Mouse (Mus musculus): ENCODE data around the gene Alpk1. TPM values are rescaled to one million over a fixed set of nuclear protein-coding genes. Genes with fewer than 3 reads are reported as not detected.

The Alpk1 gene
- polyA plus RNA-seq, 1 experiment from 2014 or later = 0.47 TPM

DNA sequence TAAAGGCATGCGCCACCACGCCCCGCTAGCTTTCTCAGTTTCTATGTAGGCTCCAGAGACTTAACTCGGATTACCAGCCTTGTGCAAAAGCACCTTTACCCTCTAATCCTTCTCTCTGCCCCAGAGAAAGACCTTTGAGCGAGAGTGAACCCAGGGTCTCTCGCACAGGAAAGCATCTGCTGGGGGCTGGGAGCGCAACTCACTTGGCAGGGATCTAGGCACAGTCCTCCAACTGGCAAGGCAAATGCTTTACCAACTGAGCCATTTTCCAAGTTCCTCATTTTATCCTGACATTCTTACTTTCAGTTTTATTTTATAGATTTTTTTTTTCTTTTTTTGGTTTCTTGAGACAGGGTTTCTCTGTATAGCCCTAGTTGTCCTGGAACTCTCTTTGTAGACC is 12.7 kb upstream of the Alpk1 start:
- Histone ChIP-seq H3K27ac (replicated peaks; ENCODE audit: low read depth, low read length) (no peak overlapping the region), H3K9ac (replicated peaks; ENCODE audit: low read length) (no peak overlapping the region), H3K4me1 (ENCODE audit: control insufficient read depth, insufficient read depth, low read length) (peaks cover 16% of the 10 kb centered on the region), H3K4me3 (replicated peaks; ENCODE audit: low read depth, low read length) (no peak overlapping the region), H3K36me3 (ENCODE audit: control insufficient read depth, insufficient read depth, low read length) (no peaks in the 10 kb centered on the region), H3K27me3 (ENCODE audit: control insufficient read depth, insufficient read depth, low read length) (peaks cover 37% of the 10 kb centered on the region), H3K9me3 (ENCODE audit: control insufficient read depth, low read length) (no peaks in the 10 kb centered on the region), H3K4me2 (ENCODE audit: low read length) (no peak overlapping the region)
- WGBS = 72% methylated on average over 7 of the region's 7 CpGs
- ATAC-seq (ENCODE audit: low FRiP score, low TSS enrichment) (no peak), DNase-seq (no peak)

DNA sequence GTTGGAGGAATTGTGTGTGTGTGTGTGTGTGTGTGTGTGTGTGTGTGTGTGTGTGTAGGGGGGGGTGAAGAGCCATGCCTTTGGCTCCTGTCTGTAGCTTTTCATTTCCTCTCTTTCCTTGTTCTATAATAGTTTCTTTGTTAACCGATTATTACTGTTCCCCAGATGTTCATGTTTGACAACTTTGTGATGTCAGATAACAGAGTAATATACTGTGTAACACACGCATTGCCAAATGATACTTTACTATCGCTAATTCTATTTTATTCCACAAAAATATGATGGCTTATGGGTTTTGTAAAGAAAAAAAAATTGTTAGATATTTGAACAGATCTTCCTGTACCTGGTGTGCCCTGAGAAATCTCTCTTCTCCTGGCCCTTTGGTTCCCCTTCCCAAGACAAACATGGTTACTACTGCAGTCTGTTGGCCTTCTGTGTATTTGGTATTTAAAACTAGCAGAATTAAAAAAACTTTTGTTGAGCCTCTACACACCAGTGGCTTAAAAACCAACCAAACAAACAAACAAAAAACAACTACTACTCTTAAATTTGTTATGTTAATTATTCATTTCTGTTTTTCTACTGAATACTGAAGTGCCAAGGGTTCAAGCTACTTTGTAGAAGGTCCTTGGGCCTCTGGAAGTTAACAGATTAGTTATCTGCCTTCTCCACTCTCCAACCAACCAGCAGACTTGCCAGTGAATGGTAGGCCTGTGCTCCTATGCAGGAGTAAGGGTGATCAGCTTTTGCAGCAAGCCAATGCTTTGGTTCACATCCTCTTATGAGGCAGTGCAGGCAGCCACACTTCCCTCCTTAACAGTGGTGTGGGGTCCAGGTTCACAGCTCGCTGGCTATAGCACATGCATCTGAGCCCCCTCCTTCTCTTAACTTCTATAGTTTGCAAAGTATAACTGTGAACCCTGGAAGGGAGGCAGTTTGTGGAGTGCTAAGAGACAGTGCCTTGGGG is 11.6 kb upstream of the Alpk1 start:
- 67% methylated on average over 4 of the region's 4 CpGs for WGBS
- Histone ChIP-seq H3K27me3 (ENCODE audit: control insufficient read depth, insufficient read depth, low read length) (peaks cover 41% of the 10 kb centered on the region), H3K9ac (replicated peaks; ENCODE audit: low read length) (no peak overlapping the region), H3K4me2 (ENCODE audit: low read length) (peak overlapping the region; percentile 97), H3K9me3 (ENCODE audit: control insufficient read depth, low read length) (no peaks in the 10 kb centered on the region), H3K27ac (replicated peaks; ENCODE audit: low read depth, low read length) (no peak overlapping the region), H3K4me3 (replicated peaks; ENCODE audit: low read depth, low read length) (no peak overlapping the region), H3K36me3 (ENCODE audit: control insufficient read depth, insufficient read depth, low read length) (no peaks in the 10 kb centered on the region), H3K4me1 (ENCODE audit: control insufficient read depth, insufficient read depth, low read length) (peaks cover 16% of the 10 kb centered on the region)
- DNase-seq (no peak), ATAC-seq (ENCODE audit: low FRiP score, low TSS enrichment) (no peak)

DNA sequence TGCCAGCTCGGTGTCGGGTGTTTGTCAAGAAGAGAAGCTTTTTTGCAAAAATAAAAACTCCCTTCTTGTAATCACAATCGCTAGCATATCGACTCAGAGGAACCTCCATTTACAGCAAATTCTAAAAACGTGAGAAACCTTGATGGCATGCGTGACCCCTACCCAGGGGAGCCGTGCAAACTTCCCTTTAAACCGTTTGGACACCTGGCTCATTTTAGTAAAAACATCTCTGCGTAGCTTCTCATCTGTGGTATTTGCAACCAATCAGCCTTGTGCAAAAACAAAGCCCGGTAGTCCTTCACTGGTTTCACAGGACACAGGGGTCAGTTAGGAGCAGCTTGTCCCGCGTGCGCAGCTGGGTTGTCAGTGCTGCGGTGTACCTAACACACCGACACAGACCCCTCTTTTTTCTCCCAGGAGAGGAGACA is 10.7 kb upstream of the Alpk1 start:
- 3% methylated on average over 15 of the region's 15 CpGs for WGBS
- peaks cover 44% of the 10 kb centered on the region for H3K27me3 ChIP-seq (ENCODE audit: control insufficient read depth, insufficient read depth, low read length)

DNA sequence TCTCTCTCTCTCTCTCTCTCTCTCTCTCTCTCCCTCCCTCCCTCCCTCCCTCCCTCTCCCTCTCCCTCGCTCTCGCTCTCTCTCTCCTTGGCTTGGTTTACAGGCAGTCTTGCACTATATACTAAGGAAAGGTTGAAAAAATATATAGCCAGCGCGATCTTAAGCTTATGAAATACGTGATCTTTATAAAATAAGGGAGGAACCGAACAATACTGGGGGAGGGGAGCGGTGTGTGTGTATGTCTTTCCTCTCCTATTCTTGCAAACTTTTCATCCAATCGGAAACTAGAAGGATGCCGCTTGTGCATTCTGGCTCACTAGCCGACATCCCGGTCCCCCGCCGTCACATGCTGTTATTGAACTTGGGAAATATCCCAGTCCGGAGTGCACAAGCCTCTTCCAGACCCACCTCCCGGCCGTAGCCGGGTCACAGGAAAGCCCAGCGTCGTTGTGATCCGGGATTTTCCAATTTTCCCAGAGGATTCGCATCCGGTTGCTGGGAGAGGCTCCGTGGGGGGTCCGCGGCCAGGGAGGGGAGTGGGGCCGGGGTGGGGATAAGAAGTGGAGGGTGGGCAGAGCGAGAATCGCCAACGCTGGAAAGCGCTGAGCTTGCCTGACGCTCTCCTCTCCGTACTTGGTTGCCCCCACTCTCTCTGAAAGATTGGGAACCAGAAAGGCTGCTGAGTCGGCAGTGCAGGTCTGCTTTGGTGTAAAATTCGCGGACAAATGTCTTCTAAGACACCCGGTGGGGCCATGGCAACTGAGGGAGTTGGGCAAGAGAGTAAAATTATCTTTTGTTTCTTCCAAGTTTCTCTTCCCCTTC is 10.1 kb upstream of the Alpk1 start:
- Histone ChIP-seq H3K4me2 (ENCODE audit: low read length) (peak overlapping the region; percentile 97), H3K9ac (replicated peaks; ENCODE audit: low read length) (peak overlapping the region; percentile 43; the same call in 1 of the 2 replicates), H3K27ac (replicated peaks; ENCODE audit: low read depth, low read length) (no peak overlapping the region), H3K27me3 (ENCODE audit: control insufficient read depth, insufficient read depth, low read length) (peaks cover 44% of the 10 kb centered on the region), H3K36me3 (ENCODE audit: control insufficient read depth, insufficient read depth, low read length) (no peaks in the 10 kb centered on the region), H3K4me3 (replicated peaks; ENCODE audit: low read depth, low read length) (peak overlapping the region; percentile 48), H3K9me3 (ENCODE audit: control insufficient read depth, low read length) (no peaks in the 10 kb centered on the region), H3K4me1 (ENCODE audit: control insufficient read depth, insufficient read depth, low read length) (peaks cover 16% of the 10 kb centered on the region)
- peak; percentile 63 for ATAC-seq (ENCODE audit: low FRiP score, low TSS enrichment)
- peak; percentile 60 for DNase-seq
- under 1% methylated on average over 36 of the region's 36 CpGs for WGBS

More for the DNA sequence above, 10.7 kb upstream of the Alpk1 start:
- Histone ChIP-seq H3K9me3 (ENCODE audit: control insufficient read depth, low read length) (no peaks in the 10 kb centered on the region), H3K36me3 (ENCODE audit: control insufficient read depth, insufficient read depth, low read length) (no peaks in the 10 kb centered on the region), H3K4me1 (ENCODE audit: control insufficient read depth, insufficient read depth, low read length) (peaks cover 16% of the 10 kb centered on the region), H3K4me3 (replicated peaks; ENCODE audit: low read depth, low read length) (peak overlapping the region; percentile 48), H3K27ac (replicated peaks; ENCODE audit: low read depth, low read length) (no peak overlapping the region), H3K9ac (replicated peaks; ENCODE audit: low read length) (peak overlapping the region; percentile 32; the same call in 1 of the 2 replicates), H3K4me2 (ENCODE audit: low read length) (peak overlapping the region; percentile 97)
- ATAC-seq (ENCODE audit: low FRiP score, low TSS enrichment) (no peak), DNase-seq (peak; percentile 19)

DNA sequence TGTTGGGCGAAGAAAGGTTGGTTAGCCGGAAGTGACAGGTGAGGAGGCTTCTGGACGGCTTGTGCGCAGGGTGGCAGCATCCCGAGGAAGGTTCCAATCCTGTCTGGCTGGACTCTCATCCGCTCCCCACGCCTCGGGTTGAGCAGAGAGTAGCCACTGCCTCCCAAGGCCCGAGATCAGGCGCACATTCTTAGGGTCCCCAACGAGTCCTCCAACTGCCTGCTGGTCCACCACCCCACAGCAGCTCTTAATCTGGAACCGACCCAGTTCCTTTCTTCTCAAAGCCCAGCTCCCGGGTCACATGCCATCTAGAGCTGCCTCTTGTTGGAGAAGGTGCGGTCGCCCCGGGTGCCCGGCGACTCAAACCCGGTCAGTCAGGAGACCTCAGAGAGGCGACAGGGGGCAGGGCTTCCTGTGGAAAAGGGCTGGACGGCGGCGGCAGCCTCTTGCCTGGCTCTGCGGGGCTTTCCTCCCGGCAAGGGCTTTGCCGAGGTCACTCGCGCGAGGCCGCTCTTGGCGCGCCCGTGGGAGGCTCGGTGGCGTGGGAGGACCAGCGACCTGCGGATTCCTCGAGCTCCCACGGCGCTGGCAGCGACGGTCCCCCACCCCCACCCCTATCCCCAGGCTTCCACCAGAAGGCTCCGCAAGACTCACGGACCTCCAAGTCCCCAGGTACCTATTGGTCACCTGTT is 9.3 kb upstream of the Alpk1 start, which contains the start of gene Tifa:
Tifa (plus strand) TSS at position 306 of the 692 bp plus-strand sequence.
- Histone ChIP-seq H3K9ac (replicated peaks; ENCODE audit: low read length) (peak within 1 kb of the TSS; percentile 43; the same call in 1 of the 2 replicates), H3K4me1 (ENCODE audit: control insufficient read depth, insufficient read depth, low read length) (peaks cover 16% of the 10 kb centered on the region), H3K27ac (replicated peaks; ENCODE audit: low read depth, low read length) (no peak within 1 kb of the TSS), H3K4me2 (ENCODE audit: low read length) (peak within 1 kb of the TSS; percentile 97), H3K27me3 (ENCODE audit: control insufficient read depth, insufficient read depth, low read length) (peaks cover 44% of the 10 kb centered on the region), H3K36me3 (ENCODE audit: control insufficient read depth, insufficient read depth, low read length) (no peaks in the 10 kb centered on the region), H3K9me3 (ENCODE audit: control insufficient read depth, low read length) (no peaks in the 10 kb centered on the region), H3K4me3 (replicated peaks; ENCODE audit: low read depth, low read length) (peak within 1 kb of the TSS; percentile 48)
- ATAC-seq (ENCODE audit: low FRiP score, low TSS enrichment) (peak; percentile 52; the same call in 1 of the 2 replicates), DNase-seq (peak; percentile 66)
- under 1% methylated on average over 44 of the region's 44 CpGs for WGBS

DNA sequence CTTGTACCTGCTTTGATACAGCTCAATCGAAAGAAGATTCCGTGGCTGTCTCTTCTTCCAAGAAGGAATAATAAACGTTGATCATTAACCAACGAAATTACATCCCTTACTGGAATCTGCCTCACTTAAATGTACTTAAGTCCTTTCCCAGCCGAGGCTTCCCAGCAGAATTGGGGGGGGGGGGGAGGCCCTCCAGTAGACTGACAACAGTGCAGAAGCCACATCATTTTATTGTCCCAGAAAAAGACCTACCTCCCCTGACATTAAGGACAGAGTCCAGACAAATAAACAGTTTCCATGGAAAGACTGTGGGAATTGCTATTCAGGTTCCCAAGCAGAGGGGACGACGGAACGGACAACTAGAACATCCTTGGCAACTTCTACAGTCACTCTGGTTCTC is 8.6 kb upstream of the Alpk1 start:
- Histone ChIP-seq H3K4me1 (ENCODE audit: control insufficient read depth, insufficient read depth, low read length) (peaks cover 16% of the 10 kb centered on the region), H3K36me3 (ENCODE audit: control insufficient read depth, insufficient read depth, low read length) (no peaks in the 10 kb centered on the region), H3K27ac (replicated peaks; ENCODE audit: low read depth, low read length) (no peak overlapping the region), H3K9ac (replicated peaks; ENCODE audit: low read length) (no peak overlapping the region; the same call in 1 of the 2 replicates), H3K27me3 (ENCODE audit: control insufficient read depth, insufficient read depth, low read length) (peaks cover 44% of the 10 kb centered on the region), H3K9me3 (ENCODE audit: control insufficient read depth, low read length) (no peaks in the 10 kb centered on the region), H3K4me3 (replicated peaks; ENCODE audit: low read depth, low read length) (peak overlapping the region; percentile 48), H3K4me2 (ENCODE audit: low read length) (peak overlapping the region; percentile 97)
- no peak for DNase-seq
- 19% methylated on average over 8 of the region's 8 CpGs for WGBS
- ATAC-seq (ENCODE audit: low FRiP score, low TSS enrichment) = no peak

DNA sequence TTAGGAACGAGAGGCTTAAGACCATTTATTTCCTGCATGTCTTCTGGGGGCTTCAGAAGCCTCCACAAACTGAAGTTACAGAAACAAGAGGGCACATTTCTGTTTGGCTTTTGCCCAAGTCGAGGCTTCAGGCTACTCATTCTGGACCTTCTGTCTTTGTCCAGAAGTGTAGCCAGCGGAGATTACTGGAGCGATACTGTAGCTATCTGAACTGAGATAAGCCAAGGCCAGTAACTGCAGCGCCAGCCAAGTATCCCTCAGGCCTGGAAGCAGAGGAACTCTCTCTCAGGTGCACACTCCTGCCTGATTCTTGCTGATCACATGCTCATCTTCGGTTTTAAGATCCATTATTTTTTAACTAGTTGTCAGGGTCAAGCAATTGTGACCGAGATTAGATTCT is 7.7 kb upstream of the Alpk1 start:
- WGBS = 33% methylated on average over 7 of the region's 7 CpGs
- Histone ChIP-seq H3K27ac (replicated peaks; ENCODE audit: low read depth, low read length) (no peak overlapping the region), H3K4me1 (ENCODE audit: control insufficient read depth, insufficient read depth, low read length) (peaks cover 16% of the 10 kb centered on the region), H3K9ac (replicated peaks; ENCODE audit: low read length) (no peak overlapping the region), H3K9me3 (ENCODE audit: control insufficient read depth, low read length) (no peaks in the 10 kb centered on the region), H3K4me2 (ENCODE audit: low read length) (no peak overlapping the region), H3K36me3 (ENCODE audit: control insufficient read depth, insufficient read depth, low read length) (no peaks in the 10 kb centered on the region), H3K4me3 (replicated peaks; ENCODE audit: low read depth, low read length) (no peak overlapping the region), H3K27me3 (ENCODE audit: control insufficient read depth, insufficient read depth, low read length) (peaks cover 44% of the 10 kb centered on the region)
- DNase-seq = no peak
- no peak for ATAC-seq (ENCODE audit: low FRiP score, low TSS enrichment)

DNA sequence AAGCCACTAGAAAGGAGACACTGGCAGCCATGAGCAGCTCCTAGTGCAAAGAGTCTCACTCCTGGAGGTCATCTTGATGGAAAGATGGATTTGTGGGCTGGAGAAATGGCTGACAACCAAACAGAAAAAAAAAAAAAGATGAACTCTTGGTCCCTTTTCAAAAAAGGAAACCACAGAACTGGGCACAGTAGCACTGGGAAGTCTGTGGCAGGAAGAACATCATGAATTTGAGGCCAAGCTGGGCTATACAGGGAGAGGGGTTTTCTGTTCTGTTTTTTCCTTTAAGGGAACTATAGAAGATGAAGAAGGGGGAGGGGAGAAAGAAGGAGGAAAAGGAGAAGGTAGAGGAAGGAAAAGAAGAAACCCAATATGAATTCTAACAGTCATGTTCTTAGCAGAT is 6.7 kb upstream of the Alpk1 start:
- Histone ChIP-seq H3K9ac (replicated peaks; ENCODE audit: low read length) (no peak overlapping the region), H3K4me3 (replicated peaks; ENCODE audit: low read depth, low read length) (no peak overlapping the region), H3K27me3 (ENCODE audit: control insufficient read depth, insufficient read depth, low read length) (peaks cover 44% of the 10 kb centered on the region), H3K4me2 (ENCODE audit: low read length) (no peak overlapping the region), H3K27ac (replicated peaks; ENCODE audit: low read depth, low read length) (no peak overlapping the region), H3K4me1 (ENCODE audit: control insufficient read depth, insufficient read depth, low read length) (peaks cover 16% of the 10 kb centered on the region), H3K36me3 (ENCODE audit: control insufficient read depth, insufficient read depth, low read length) (no peaks in the 10 kb centered on the region), H3K9me3 (ENCODE audit: control insufficient read depth, low read length) (no peaks in the 10 kb centered on the region)
- no peak for ATAC-seq (ENCODE audit: low FRiP score, low TSS enrichment)
- no peak for DNase-seq

Measured in midbrain, embryonic 14.5 days (tissue).